Mouse (Mus musculus) natural killer cell, adult 2 months (primary cell): ENCODE results near the gene Anxa7.

Experiments used
- DNase-seq, 2 experiments: peaks; one replicate each; pipeline ENCODE4 v3.0.0; 2022; ENCODE audit warnings: low spot score in 2 of 2

The Anxa7 gene

GRCm38 (mm10) chr14:20479291-20480194, at the start of gene Anxa7:
TSS of gene Anxa7 (minus strand) at chr14:20480133.
- peak; percentile 23 to 52 for DNase-seq

- DNase-seq, result no peak
Observed at GRCm38 (mm10) chr14:20529643-20530042, 49.7 kb upstream of the Anxa7 start.

GRCm38 (mm10) chr14:20520179-20520578, 40.2 kb upstream of the Anxa7 start:
- DNase-seq, result no peak

- no peak for DNase-seq
Observed at GRCm38 (mm10) chr14:20508424-20508823, 28.5 kb upstream of the Anxa7 start.

GRCm38 (mm10) chr14:20502966-20503365, 23.0 kb upstream of the Anxa7 start:
- peak; percentile 23 to 59 for DNase-seq

GRCm38 (mm10) chr14:20499982-20500381, 20.0 kb upstream of the Anxa7 start:
- DNase-seq, result no peak

GRCm38 (mm10) chr14:20496603-20497002, 16.7 kb upstream of the Anxa7 start, which contains the start of gene Mss51:
TSS of gene Mss51 (minus strand) at chr14:20496901.
- DNase-seq, result no peak

GRCm38 (mm10) chr14:20486031-20486430, 6.1 kb upstream of the Anxa7 start:
- no peak for DNase-seq

GRCm38 (mm10) chr14:20482051-20482751, 2.3 kb upstream of the Anxa7 start:
- no peak for DNase-seq

GRCm38 (mm10) chr14:20481211-20481610, 1.3 kb upstream of the Anxa7 start:
- peak in 1 of 2 experiments; percentile 8 for DNase-seq

GRCm38 (mm10) chr14:20480195-20480579, 254 bp upstream of the Anxa7 start:
- DNase-seq, result no peak

GRCm38 (mm10) chr14:20478801-20479200, 1.1 kb downstream of the Anxa7 start:
- DNase-seq, result peak in 1 of 2 experiments; percentile 4

- DNase-seq, result no peak
Observed at GRCm38 (mm10) chr14:20478385-20478784, 1.5 kb downstream of the Anxa7 start.

- no peak for DNase-seq
Observed at GRCm38 (mm10) chr14:20477261-20478025, 2.5 kb downstream of the Anxa7 start.

- no peak for DNase-seq
Observed at GRCm38 (mm10) chr14:20460216-20460615, 19.7 kb downstream of the Anxa7 start.

GRCm38 (mm10) chr14:20458378-20458777, 21.6 kb downstream of the Anxa7 start:
- no peak for DNase-seq

- DNase-seq, result no peak
Observed at GRCm38 (mm10) chr14:20452929-20453328, 27.0 kb downstream of the Anxa7 start.

GRCm38 (mm10) chr14:20451765-20452331, 28.1 kb downstream of the Anxa7 start, which contains the start of gene Cfap70:
TSS of gene Cfap70 (minus strand) at chr14:20452226.
- peak; percentile 52 to 61 for DNase-seq

GRCm38 (mm10) chr14:20451302-20451701, 28.6 kb downstream of the Anxa7 start:
- DNase-seq, result no peak

- no peak for DNase-seq
Observed at GRCm38 (mm10) chr14:20447209-20447608, 32.7 kb downstream of the Anxa7 start.

- no peak for DNase-seq
Observed at GRCm38 (mm10) chr14:20442252-20442651, 37.7 kb downstream of the Anxa7 start.

GRCm38 (mm10) chr14:20436976-20437375, 43.0 kb downstream of the Anxa7 start:
- DNase-seq, result no peak
